Mouse (Mus musculus) spleen, adult 2 months (tissue): ENCODE results near the gene Mgat4c. TPM values are rescaled to one million over a fixed set of nuclear protein-coding genes. Genes with fewer than 3 reads are reported as not detected.

Experiments
- DNase-seq, 2 experiments: peaks; one replicate each; pipeline versions ENCODE4 v3.0.0 to v3.0.0-alpha.2; 2012 to 2021; ENCODE audit warnings: low spot score in 2 of 2, low read depth in 1 of 2
- H3K27ac ChIP-seq: fragments of 200-500 bp; 2 replicates; pipeline ENCODE4 v1.5.1; 2012; ENCODE audit warnings: low read length, inconsistent platforms; ENCODE audit not compliant: insufficient read depth
- H3K27me3 ChIP-seq: fragments of 200-500 bp; 2 replicates; pipeline ENCODE4 v1.6.1; 2012; ENCODE audit warnings: mild to moderate bottlenecking, moderate library complexity, low read length, inconsistent platforms; ENCODE audit not compliant: control insufficient read depth, insufficient read depth
- H3K36me3 ChIP-seq: fragments of 200-500 bp; 2 replicates; pipeline ENCODE4 v1.6.1; 2012; ENCODE audit warnings: mild to moderate bottlenecking, low read length, inconsistent platforms; ENCODE audit not compliant: control insufficient read depth, insufficient read depth
- H3K4me1 ChIP-seq: fragments of 200-500 bp; 2 replicates; pipeline ENCODE4 v1.6.1; 2011; ENCODE audit warnings: inconsistent platforms; ENCODE audit not compliant: control insufficient read depth, insufficient read depth, insufficient read length
- H3K4me3 ChIP-seq: fragments of 200-500 bp; 2 replicates; pipeline ENCODE4 v1.5.1; 2011; ENCODE audit warnings: mild to moderate bottlenecking, inconsistent platforms; ENCODE audit not compliant: insufficient read depth, insufficient read length; ENCODE audit errors: extremely low read depth
- CTCF ChIP-seq: fragments of 200-500 bp; IDR thresholded peaks from 2 replicates; pipeline ENCODE4 v1.5.1; 2011; ENCODE audit warnings: mild to moderate bottlenecking, inconsistent platforms; ENCODE audit not compliant: insufficient read depth, insufficient read length, insufficient replicate concordance; ENCODE audit errors: extremely low read depth
- POLR2A ChIP-seq: fragments of 200-500 bp; IDR thresholded peaks from 2 replicates; pipeline ENCODE4 v1.6.1; 2011; ENCODE audit warnings: low read depth, low read length, inconsistent platforms
- WGBS: fragments of 180-500 bp; shearing (Covaris S2); methylation state at CpG from one replicate; pipeline ENCODE4 v1.1.7; 2018; 5-methylcytosine and 5-hydroxymethylcytosine counted together
- polyA plus RNA-seq: library from polyadenylated mRNA; depleted of rRNA; stranded (reverse); fragments of >200 nt; gene quantifications from 2 replicates; pipeline ENCODE4 v1.2.3, GENCODE M21; 2012

Gene Mgat4c
- polyA plus RNA-seq, 1 experiment: not detected

DNA sequence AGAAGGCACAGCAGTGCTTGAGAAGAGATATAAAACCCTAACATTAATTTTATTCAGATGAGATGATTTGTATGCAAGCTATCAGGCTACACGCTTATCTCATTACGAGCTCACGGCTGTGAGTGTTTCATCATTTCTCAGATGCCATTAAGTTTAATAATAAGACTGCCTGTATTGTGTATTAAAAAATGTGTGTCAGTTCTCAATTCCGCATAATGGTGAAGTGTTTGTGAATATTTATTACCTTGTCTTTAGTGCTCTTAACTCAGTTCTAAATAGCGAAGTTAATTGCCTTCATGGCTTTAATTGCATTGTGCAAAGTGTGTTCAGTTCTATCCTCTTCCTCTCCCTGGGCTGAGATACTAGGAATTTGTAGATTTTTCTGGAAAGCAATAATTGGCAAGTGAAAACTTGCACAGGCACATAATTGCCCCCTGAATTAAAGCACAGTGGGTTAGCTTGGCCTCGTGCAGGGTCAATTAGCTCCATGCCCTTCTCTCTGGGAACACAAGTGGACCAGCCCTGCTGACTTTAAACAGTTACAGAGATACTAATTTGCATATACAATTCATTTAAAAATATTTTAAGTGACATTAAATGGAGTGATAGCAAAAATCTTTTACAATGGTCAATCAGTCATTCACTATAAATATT lies 557.4 kb downstream of the Mgat4c start:
- H3K4me1 ChIP-seq: no peaks in the 10 kb centered on the region
- WGBS: 85% methylated on average over 6 of the region's 6 CpGs
- H3K36me3 ChIP-seq: no peaks in the 10 kb centered on the region
- TF ChIP-seq POLR2A: no peak
- TF ChIP-seq CTCF: no peak
- H3K4me3 ChIP-seq: no peak overlapping the region
- no peak for DNase-seq
- H3K27me3 ChIP-seq: no peaks in the 10 kb centered on the region
- no peak overlapping the region for H3K27ac ChIP-seq

DNA sequence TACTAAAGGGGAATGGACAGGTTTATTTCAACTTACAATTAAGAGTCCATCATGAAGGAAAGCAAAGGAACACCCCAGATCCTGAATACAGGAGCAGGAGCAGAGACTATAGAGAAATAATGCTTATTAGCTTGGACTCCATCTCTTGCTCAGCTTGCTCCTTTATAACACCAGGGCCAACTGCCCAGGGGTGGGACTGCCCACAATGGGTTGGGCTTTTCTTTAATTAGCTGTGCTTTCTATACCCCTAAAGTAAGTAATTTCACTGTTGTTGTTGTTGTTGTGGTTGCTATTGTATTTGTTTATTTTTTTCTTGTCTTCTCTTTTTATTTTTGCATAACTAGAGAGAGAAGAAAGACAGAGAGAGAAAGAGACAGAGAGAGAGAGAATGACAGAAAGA lies 562.6 kb downstream of the Mgat4c start:
- TF ChIP-seq POLR2A: no peak
- TF ChIP-seq CTCF: no peak
- DNase-seq: no peak
- no peak overlapping the region for H3K27ac ChIP-seq
- no peak overlapping the region for H3K4me3 ChIP-seq
- H3K4me1 ChIP-seq: no peaks in the 10 kb centered on the region; the same call in 1 of the 2 replicates
- no peaks in the 10 kb centered on the region for H3K36me3 ChIP-seq
- no peaks in the 10 kb centered on the region for H3K27me3 ChIP-seq

DNA sequence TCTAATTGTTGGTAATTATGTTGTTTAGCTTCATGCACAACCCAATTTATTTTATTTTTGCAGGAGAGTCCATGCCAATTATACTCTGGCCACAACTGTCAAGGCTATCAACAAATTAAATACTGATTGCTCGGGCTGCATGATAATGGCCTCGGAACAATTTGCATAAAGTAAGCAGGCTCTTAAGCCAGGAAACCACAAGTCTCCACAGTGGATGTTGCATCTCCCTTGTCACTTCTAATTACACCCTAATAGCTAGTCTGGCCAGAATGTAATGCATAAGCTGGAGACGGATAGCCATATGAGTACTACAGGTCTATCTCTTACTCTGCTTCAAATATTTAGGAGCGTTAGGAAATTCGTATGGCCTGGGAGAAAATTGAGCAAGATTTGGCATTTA lies 563.3 kb downstream of the Mgat4c start:
- DNase-seq: no peak
- H3K27me3 ChIP-seq: no peaks in the 10 kb centered on the region
- no peak overlapping the region for H3K4me3 ChIP-seq
- H3K27ac ChIP-seq: no peak overlapping the region
- no peaks in the 10 kb centered on the region for H3K36me3 ChIP-seq
- no peak for TF ChIP-seq CTCF
- TF ChIP-seq POLR2A: no peak
- H3K4me1 ChIP-seq: no peaks in the 10 kb centered on the region; the same call in 1 of the 2 replicates
- WGBS: 82% methylated on average over 5 of the region's 5 CpGs

GRCm38 (mm10) chr10:102245269-102245668 lies 564.0 kb downstream of the Mgat4c start:
- H3K27ac ChIP-seq: no peak overlapping the region
- DNase-seq: no peak
- no peaks in the 10 kb centered on the region; the same call in 1 of the 2 replicates for H3K4me1 ChIP-seq
- H3K4me3 ChIP-seq: no peak overlapping the region
- TF ChIP-seq CTCF: no peak
- TF ChIP-seq POLR2A: no peak
- 84% methylated on average over 9 of the region's 9 CpGs for WGBS
- no peaks in the 10 kb centered on the region for H3K36me3 ChIP-seq
- no peaks in the 10 kb centered on the region for H3K27me3 ChIP-seq

DNA sequence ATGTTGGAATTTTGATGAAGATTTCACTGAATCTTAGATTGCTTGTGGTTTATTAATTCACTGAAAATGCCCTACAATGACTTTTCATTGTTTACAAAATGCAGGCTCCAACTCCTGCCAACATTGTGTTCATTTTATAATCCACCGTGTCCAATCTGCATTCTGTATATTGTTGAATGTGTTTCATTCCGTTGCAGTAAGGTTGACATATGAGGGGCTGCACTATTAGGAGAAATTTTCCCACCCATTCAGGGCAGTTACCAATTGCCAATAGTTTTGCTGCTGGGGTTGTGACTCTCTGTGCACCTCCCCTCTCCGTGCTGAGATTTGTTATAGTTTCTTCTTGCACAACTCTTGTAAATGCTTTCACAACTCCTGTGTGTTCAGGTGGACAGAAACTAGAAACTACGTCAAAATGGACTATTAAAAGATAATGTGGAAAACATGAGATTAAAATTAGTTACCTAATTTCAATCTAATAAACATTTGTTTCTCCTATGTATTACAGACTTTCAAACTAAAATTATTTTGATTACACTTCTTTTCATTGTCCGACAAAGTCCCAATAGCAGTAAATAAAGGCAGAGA lies 627.7 kb downstream of the Mgat4c start:
- DNase-seq: no peak
- WGBS: 89% methylated on average over 5 of the region's 5 CpGs
- Histone ChIP-seq H3K4me3 (no peak overlapping the region), H3K27ac (no peak overlapping the region), H3K27me3 (no peaks in the 10 kb centered on the region), H3K4me1 (no peaks in the 10 kb centered on the region), H3K36me3 (no peaks in the 10 kb centered on the region)
- TF ChIP-seq CTCF: no peak
- TF ChIP-seq POLR2A: no peak

GRCm38 (mm10) chr10:102365685-102366381 lies 684.5 kb downstream of the Mgat4c start:
- H3K27me3 ChIP-seq: no peaks in the 10 kb centered on the region
- H3K27ac ChIP-seq: no peak overlapping the region
- no peaks in the 10 kb centered on the region for H3K36me3 ChIP-seq
- DNase-seq: no peak
- 87% methylated on average over 5 of the region's 5 CpGs for WGBS
- TF ChIP-seq CTCF: no peak
- no peak for TF ChIP-seq POLR2A
- no peak overlapping the region for H3K4me3 ChIP-seq
- H3K4me1 ChIP-seq: no peaks in the 10 kb centered on the region

DNA sequence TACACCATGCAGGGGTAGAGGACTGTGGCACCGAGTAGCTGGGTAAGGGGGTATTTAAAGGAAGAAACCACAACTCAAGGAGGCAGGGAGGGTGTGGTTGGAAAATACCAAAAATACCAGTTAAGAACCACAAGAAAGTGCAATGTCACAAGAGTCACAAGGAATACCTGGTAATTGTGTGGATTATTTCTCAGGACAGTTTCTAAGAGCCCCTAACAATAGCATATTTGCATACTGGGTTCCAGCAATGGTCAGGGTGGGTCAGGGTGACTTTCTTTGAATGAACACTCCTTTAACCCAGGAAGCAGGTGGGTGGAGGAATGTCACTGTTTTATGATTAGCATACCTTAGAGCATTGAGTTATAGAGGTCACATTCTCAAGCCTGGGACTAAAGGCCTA lies 689.3 kb downstream of the Mgat4c start:
- TF ChIP-seq POLR2A: no peak
- TF ChIP-seq CTCF: no peak
- H3K27me3 ChIP-seq: no peaks in the 10 kb centered on the region
- H3K27ac ChIP-seq: no peak overlapping the region
- H3K4me1 ChIP-seq: no peaks in the 10 kb centered on the region
- DNase-seq: no peak
- 74% methylated on average over 1 of the region's 1 CpGs for WGBS
- H3K36me3 ChIP-seq: no peaks in the 10 kb centered on the region
- no peak overlapping the region for H3K4me3 ChIP-seq
